14 mouse cellular contexts compared by ENCODE assay signal in the genomic region with DNA sequence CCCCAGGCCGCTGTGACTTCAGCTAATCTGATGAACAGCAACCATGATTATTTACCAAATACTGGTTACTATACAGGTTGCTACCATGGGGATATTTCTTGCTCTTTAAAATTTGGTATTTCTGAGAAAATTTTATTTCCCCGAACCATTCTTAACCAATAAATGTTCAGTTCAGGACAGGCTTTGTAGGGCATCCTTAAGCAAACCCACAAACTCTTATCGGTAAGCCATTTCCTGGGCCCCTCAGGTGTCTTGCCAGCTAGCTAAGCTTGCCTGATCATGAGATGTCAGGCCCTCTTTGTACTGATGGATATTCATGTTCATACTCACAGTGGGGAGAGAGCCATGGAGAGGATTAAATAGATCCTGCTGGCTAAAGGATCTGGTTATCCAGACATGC. TPM values are rescaled to one million over a fixed set of nuclear protein-coding genes. Genes with fewer than 3 reads are reported as not detected.
DNase-seq lines count a peak whose midpoint lies in the region; ATAC-seq lines count a peak whose summit lies in the region.
"Had no signal": no experiment of that assay in that cellular context is flagged by ENCODE, and none has a peak within 500 bp of the region (broad histone marks: within the 10 kb centered on the region; RNA-seq: fewer than 3 reads in every experiment).

No protein-coding gene starts in this region.

- no peak overlapping the region for H3K4me2 ChIP-seq in heart, embryonic 13.5 days
- H3K4me2 ChIP-seq: embryonic facial prominence, embryonic 13.5 days; midbrain, embryonic 15.5 days; neural tube, embryonic 13.5 days had no signal

- H3K9me3 ChIP-seq in heart, embryonic 13.5 days, result no peaks in the 10 kb centered on the region
- H3K9me3 ChIP-seq: embryonic facial prominence, embryonic 13.5 days; midbrain, embryonic 15.5 days; neural tube, embryonic 13.5 days had no signal

- no peaks in the 10 kb centered on the region for H3K27me3 ChIP-seq in heart, embryonic 13.5 days (replicated peaks)
- H3K27me3 ChIP-seq: embryonic facial prominence, embryonic 13.5 days; midbrain, embryonic 15.5 days; neural tube, embryonic 13.5 days had no signal

- intact Hi-C loops in heart, postnatal 36 days (cut with DNase I), result no loop called here
- intact Hi-C loops in left cerebral cortex, postnatal 14 days (cut with DNase I), result no loop called here

- DNase-seq in heart, postnatal 36 days, result no peak
- DNase-seq in thymus, postnatal 0 days (ENCODE audit: low spot score), result peak; percentile 58
- no peak for DNase-seq in thymus, postnatal 4 days
- DNase-seq in layer of hippocampus, adult 11-12 months (ENCODE audit: low spot score), result no peak
- no peak for DNase-seq in left cerebral cortex, postnatal 14 days (ENCODE audit: low spot score in 2 of 2)
- no peak for DNase-seq in urinary bladder, postnatal 14 days (ENCODE audit: low spot score)
- DNase-seq: cerebellum, adult 18-20 months; kidney, postnatal 10 days had no signal

- ATAC-seq in heart, embryonic 13.5 days (ENCODE audit: extremely low read depth, insufficient number of reproducible peaks, low FRiP score, low TSS enrichment), result no peak
- peak; percentile 65 for ATAC-seq in inflammation-experienced regulatory T-cells, adult 6 months
- ATAC-seq: midbrain, embryonic 15.5 days had no signal

- H3K27ac ChIP-seq in heart, embryonic 13.5 days (replicated peaks), result peak overlapping the region; percentile 82
- H3K27ac ChIP-seq: embryonic facial prominence, embryonic 13.5 days; liver, embryonic 14.5 days; midbrain, embryonic 15.5 days; neural tube, embryonic 13.5 days had no signal

- peaks cover 44% of the 10 kb centered on the region for H3K36me3 ChIP-seq in heart, embryonic 13.5 days
- H3K36me3 ChIP-seq: midbrain, embryonic 15.5 days had no signal

- H3K9ac ChIP-seq in heart, embryonic 13.5 days, result peak overlapping the region; percentile 61; the same call in 1 of the 2 replicates
- H3K9ac ChIP-seq: embryonic facial prominence, embryonic 13.5 days; liver, embryonic 14.5 days; midbrain, embryonic 15.5 days; neural tube, embryonic 13.5 days had no signal

- peaks cover 97% of the 10 kb centered on the region for H3K4me1 ChIP-seq in heart, embryonic 13.5 days

- H3K4me3 ChIP-seq in heart, embryonic 13.5 days, result no peak overlapping the region
- H3K4me3 ChIP-seq: embryonic facial prominence, embryonic 13.5 days; midbrain, embryonic 15.5 days; neural tube, embryonic 13.5 days had no signal

- WGBS in heart, embryonic 13.5 days, result 75% methylated on average over 3 of the region's 3 CpGs

RNA-seq across cellular contexts. Expression of gene Adam19, which starts 30.7 kb away (rescaled TPM):
- 24.2 and 24.7 TPM in 2 replicates for polyA plus RNA-seq in heart, embryonic 13.5 days (2015; fragmentation: Nextera tagmentation; extraction: Ambion mirVana)
- 10 to 100 TPM; 21.2 to 49.2 TPM for total RNA-seq in heart, postnatal 36 days (2021)
- 6.5 and 6.7 TPM in 2 replicates for polyA plus RNA-seq in thymus, postnatal 0 days (2015; fragmentation: Nextera tagmentation; extraction: Ambion mirVana)
- polyA plus RNA-seq in inflammation-experienced regulatory T-cells, adult 6 months (2017; shearing (Covaris generic)), result 100 to 1,000 TPM in 2 of 3 experiments, 10 to 100 TPM in 1; 70.9 to 111 (median 101) TPM
- 10 to 100 TPM; 29.0 to 32.3 TPM for total RNA-seq in left cerebral cortex, postnatal 14 days (2021)

RNA-seq across cellular contexts. Expression of gene Gm12166, which starts 34.3 kb away (rescaled TPM):
- polyA plus RNA-seq in heart, embryonic 13.5 days (2015; fragmentation: Nextera tagmentation; extraction: Ambion mirVana), result 4.8 and 5.3 TPM in 2 replicates
- 1 to 10 TPM; 1.3 to 1.9 TPM for total RNA-seq in heart, postnatal 36 days (2021)
- polyA plus RNA-seq in thymus, postnatal 0 days (2015; fragmentation: Nextera tagmentation; extraction: Ambion mirVana), result 9.7 and 9.8 TPM in 2 replicates
- polyA plus RNA-seq in inflammation-experienced regulatory T-cells, adult 6 months (2017; shearing (Covaris generic)), result 10 to 100 TPM; 15.5 to 45.9 (median 21.9) TPM
- 1 to 10 TPM; 1.8 to 2.6 TPM for total RNA-seq in left cerebral cortex, postnatal 14 days (2021)
